Mouse (Mus musculus): ENCODE measurements around the gene Aicda.

DNA sequence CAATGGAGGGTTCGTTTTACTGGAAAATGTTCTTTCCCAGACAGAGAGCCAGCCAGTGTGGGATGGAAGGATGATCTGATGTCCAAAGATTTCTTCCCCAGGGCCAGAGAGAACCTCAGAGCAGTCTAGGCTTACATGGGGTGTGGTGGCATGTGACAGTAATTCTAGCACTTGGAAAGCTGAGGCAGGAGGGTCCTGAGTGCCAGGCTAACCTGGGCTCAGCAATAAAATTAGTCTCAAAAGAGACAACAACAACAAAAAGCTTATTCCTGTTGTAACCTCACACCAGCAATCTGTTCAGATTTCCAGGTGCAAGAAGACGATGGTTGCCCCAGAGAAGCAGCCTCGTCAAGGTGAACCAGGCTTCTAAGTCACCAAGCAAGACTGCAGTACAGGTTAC, 48.1 kb upstream of the Aicda start, which contains the start of gene Mfap5:
- TF ChIP-seq CTCF (IDR thresholded peaks at IDR 0.05), result no peak
- no peak for TF ChIP-seq EP300 (IDR thresholded peaks at IDR 0.05)
